Mouse (Mus musculus) limb, embryonic 11.5 days (tissue): ENCODE data around the gene Kntc1. TPM values are rescaled to one million over a fixed set of nuclear protein-coding genes. Genes with fewer than 3 reads are reported as not detected.
"Not testable (repeated sequence)": the region's sequence is repeated elsewhere in the genome, so short reads cannot be mapped to it uniquely, and the experiment has no call there.

Experiments used
- ATAC-seq: fragments of 200-750 bp; cut with Nextera tagmentation; 2 replicates; pipeline ENCODE4 v1.8.0; 2017; ENCODE audit warnings: low read depth; ENCODE audit not compliant: insufficient number of reproducible peaks, low FRiP score, low TSS enrichment
- DNase-seq: peaks from one replicate; pipeline ENCODE4 v3.0.0-alpha.2; 2015; ENCODE audit warnings: low spot score
- H3K27ac ChIP-seq: fragments of 300-500 bp; sonication (generic); replicated peaks from 2 replicates; pipeline ENCODE4 v1.5.1; 2014; ENCODE audit warnings: low read depth, mild to moderate bottlenecking, low read length
- H3K27me3 ChIP-seq: fragments of 300-500 bp; sonication (generic); 2 replicates; pipeline ENCODE4 v1.6.1; 2014; ENCODE audit warnings: mild to moderate bottlenecking, low read length, mixed read lengths; ENCODE audit not compliant: control insufficient read depth, insufficient read depth
- H3K36me3 ChIP-seq: fragments of 300-500 bp; sonication (generic); 2 replicates; pipeline ENCODE4 v1.6.1; 2014; ENCODE audit warnings: mild to moderate bottlenecking, low read length, moderate library complexity, mixed read lengths; ENCODE audit not compliant: control insufficient read depth, insufficient read depth
- H3K4me1 ChIP-seq: fragments of 300-500 bp; sonication (generic); 2 replicates; pipeline ENCODE4 v1.6.1; 2014; ENCODE audit warnings: low read length, mixed read lengths; ENCODE audit not compliant: control insufficient read depth, insufficient read depth
- H3K4me2 ChIP-seq: fragments of 300-500 bp; sonication (generic); 2 replicates; pipeline ENCODE4 v1.6.1; 2014; ENCODE audit warnings: low read depth, mild to moderate bottlenecking, moderate library complexity; ENCODE audit not compliant: severe bottlenecking
- H3K4me3 ChIP-seq: fragments of 300-500 bp; sonication (generic); 2 replicates; pipeline ENCODE4 v1.5.1; 2014; ENCODE audit warnings: low read depth, low read length
- H3K9ac ChIP-seq: fragments of 300-500 bp; sonication (generic); 2 replicates; pipeline ENCODE4 v1.6.1; 2014; ENCODE audit warnings: mild to moderate bottlenecking, low read length
- H3K9me3 ChIP-seq: fragments of 300-500 bp; sonication (generic); 2 replicates; pipeline ENCODE4 v1.6.1; 2016; ENCODE audit warnings: low read length; ENCODE audit not compliant: control insufficient read depth
- WGBS: fragments of 180-500 bp; shearing (Covaris S2); extraction: QIAGEN DNeasy Blood & Tissue Kit; methylation state at CpG from one replicate; pipeline ENCODE4 v1.1.7; 2014; 5-methylcytosine and 5-hydroxymethylcytosine counted together
- polyA plus RNA-seq: library from polyadenylated mRNA; unstranded; fragments of >200 nt; fragmentation: Nextera tagmentation; extraction: Ambion mirVana; gene quantifications from 2 replicates; pipeline ENCODE4 v1.2.1, GENCODE M21; 2014

Kntc1 gene
- 38.8 and 47.5 TPM in 2 replicates for polyA plus RNA-seq

DNA sequence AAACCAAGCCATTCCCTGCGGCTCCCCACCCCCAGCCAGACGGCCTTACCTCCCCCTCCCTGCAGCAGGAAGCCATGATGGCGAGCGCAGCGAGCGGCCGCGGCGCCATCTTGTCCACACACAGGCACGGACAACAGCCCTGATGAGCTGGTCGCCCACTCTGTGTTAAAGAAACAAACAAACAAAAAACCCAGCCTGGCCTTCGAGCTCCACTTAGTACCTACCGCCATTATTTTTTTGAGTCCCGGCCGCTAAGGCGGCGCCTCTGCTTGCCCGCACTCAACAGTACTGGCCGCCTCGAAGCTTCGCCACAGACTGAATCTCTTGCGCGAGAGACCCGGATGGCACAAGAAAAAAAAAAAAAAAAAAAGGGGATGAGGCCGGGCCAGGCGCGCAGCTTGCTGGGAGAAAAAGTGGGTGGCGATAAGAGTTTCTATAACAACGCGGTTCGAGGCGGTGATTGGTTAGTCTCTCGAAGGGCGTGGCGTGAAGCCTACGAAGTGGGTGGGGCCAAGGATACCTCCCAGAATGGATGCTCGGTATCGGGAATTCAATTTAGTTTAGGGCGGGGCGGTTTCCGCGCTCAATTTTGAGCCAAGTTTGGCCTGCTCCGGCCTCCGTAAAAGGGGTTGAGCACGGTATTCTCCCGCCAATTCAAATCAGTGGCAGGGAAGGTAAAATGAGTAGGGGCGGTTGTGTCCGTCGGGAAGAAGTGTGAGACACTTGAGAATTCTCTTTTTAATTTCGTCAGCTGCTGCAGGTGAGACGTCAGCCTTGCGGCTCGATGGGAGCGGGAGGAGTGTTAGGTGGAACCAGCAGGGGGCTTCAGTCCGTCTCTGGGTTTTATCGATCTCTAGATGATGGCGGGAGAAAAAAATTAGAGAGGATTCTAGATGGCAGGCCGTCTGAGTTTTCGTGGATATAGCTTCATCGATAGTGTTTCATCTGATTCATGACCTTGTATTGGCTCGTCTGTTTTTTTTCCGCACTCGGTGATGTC lies at the start of gene Kntc1, which contains the start of gene Rsrc2:
Kntc1 (plus strand) TSS at position 652 of the 1,000 bp plus-strand sequence.
Rsrc2 (minus strand) TSS at position 350 of the 1,000 bp plus-strand sequence.
- Histone ChIP-seq H3K27me3 (no peaks in the 10 kb centered on the region), H3K9me3 (no peaks in the 10 kb centered on the region), H3K27ac (peak within 1 kb of the TSS; percentile 86), H3K9ac (peak within 1 kb of the TSS; percentile 83), H3K4me1 (peaks cover 10% of the 10 kb centered on the region; the same call in 1 of the 2 replicates), H3K4me3 (peak within 1 kb of the TSS; percentile 81), H3K36me3 (peaks cover 6% of the 10 kb centered on the region), H3K4me2 (peak within 1 kb of the TSS; percentile 75)
- WGBS = under 1% methylated on average over 63 of the region's 63 CpGs
- ATAC-seq = peak; percentile 98
- DNase-seq = peak; percentile 99

DNA sequence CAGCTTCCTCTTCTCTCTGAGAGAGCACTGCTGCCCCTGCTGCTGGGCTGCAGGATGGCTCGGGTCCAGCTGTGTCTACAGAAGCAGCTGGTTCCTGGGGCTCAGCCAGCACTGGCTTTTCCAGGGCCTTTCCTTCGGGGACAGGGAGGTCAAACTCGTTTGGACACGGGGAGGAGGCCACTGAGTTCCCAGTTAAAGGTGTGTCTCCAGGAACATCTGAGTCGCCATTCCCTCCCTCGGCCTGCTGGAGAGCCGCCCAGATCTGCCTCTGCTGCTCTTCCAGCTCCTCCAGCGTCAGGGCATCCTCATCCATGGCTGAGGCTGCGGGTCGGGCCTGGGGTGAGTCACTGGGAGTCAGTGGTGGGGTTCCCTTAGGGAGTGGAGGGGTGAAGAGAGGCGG lies 48.9 kb upstream of the Kntc1 start:
- Histone ChIP-seq H3K36me3 (peaks cover 45% of the 10 kb centered on the region), H3K4me2 (no peak overlapping the region), H3K4me3 (no peak overlapping the region), H3K9ac (no peak overlapping the region), H3K27ac (no peak overlapping the region), H3K4me1 (no peaks in the 10 kb centered on the region), H3K9me3 (no peaks in the 10 kb centered on the region), H3K27me3 (no peaks in the 10 kb centered on the region)
- 80% methylated on average over 11 of the region's 11 CpGs for WGBS
- DNase-seq (no peak), ATAC-seq (no peak)

DNA sequence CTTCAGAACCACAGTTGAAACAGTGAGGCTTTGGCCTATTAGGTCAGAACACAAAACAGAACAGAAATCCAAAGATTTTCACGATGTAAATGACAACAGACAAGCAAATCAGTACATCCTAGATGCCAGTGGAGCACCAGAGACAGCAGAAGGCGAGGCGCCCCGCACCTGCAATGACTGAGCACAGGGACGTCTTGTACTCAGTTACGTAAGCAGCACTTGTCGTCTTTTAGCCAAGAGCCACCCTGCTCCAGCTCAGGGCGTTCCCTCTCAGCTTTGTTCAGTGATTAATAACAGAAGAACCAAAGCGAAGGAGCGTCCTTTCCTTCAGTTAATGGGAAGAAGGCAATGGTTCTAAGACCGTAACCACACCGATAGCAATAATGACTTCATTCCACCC lies 40.9 kb upstream of the Kntc1 start:
- Histone ChIP-seq H3K4me3 (no peak overlapping the region), H3K27ac (no peak overlapping the region), H3K27me3 (no peaks in the 10 kb centered on the region), H3K4me2 (no peak overlapping the region), H3K36me3 (peaks cover 52% of the 10 kb centered on the region), H3K9ac (no peak overlapping the region), H3K9me3 (no peaks in the 10 kb centered on the region), H3K4me1 (no peaks in the 10 kb centered on the region)
- DNase-seq = no peak
- WGBS = 92% methylated on average over 12 of the region's 12 CpGs
- no peak for ATAC-seq

DNA sequence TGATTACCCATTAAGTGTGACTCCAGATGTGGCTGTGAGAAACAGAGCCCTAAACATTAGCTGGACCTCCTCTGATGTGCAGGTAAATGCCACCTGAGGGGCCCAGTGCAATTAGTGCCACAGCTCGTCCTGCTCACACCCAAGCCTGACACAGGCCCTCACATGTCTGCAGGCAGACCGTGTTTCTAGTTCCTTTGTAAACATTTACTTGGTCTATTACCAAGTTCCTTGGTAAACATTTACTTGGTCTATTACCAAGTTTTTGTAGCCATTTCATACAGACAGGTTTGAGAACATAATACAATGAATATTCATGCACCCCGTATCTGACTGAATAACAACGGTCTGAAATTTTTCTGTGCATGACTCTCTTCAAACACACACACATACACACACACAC lies 39.9 kb upstream of the Kntc1 start:
- H3K4me1 ChIP-seq = no peaks in the 10 kb centered on the region
- H3K9me3 ChIP-seq = no peaks in the 10 kb centered on the region
- no peak overlapping the region for H3K9ac ChIP-seq
- DNase-seq (no peak), ATAC-seq (no peak)
- no peaks in the 10 kb centered on the region for H3K27me3 ChIP-seq
- H3K36me3 ChIP-seq = peaks cover 53% of the 10 kb centered on the region
- WGBS = 87% methylated on average over 4 of the region's 4 CpGs
- H3K4me2 ChIP-seq = no peak overlapping the region
- H3K4me3 ChIP-seq = no peak overlapping the region
- no peak overlapping the region for H3K27ac ChIP-seq

DNA sequence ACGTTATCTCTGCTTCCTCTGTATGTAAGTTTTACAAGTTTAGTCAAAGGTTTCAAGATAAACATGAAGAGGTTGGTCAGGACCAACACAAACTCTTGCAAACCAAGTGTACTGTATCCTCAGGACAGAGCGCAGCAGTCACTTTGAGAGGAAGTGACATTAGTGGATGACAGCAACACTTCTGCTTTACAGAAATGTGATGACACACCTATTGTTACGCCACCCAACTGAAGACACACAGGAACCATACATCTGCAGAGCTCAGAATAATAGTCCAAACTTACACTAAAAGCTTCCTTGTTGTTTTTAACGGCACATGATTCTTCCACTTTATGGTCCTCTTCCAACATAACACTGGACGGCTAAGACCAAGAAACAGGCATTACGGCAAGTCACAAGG lies 35.7 kb upstream of the Kntc1 start:
- no peak overlapping the region for H3K27ac ChIP-seq
- H3K9ac ChIP-seq = no peak overlapping the region
- H3K27me3 ChIP-seq = no peaks in the 10 kb centered on the region
- H3K4me1 ChIP-seq = peaks cover 6% of the 10 kb centered on the region; the same call in 1 of the 2 replicates
- H3K9me3 ChIP-seq = no peaks in the 10 kb centered on the region
- DNase-seq (no peak), ATAC-seq (no peak)
- WGBS = 97% methylated on average over 6 of the region's 6 CpGs
- H3K36me3 ChIP-seq = peaks cover 34% of the 10 kb centered on the region
- H3K4me2 ChIP-seq = no peak overlapping the region
- no peak overlapping the region for H3K4me3 ChIP-seq

DNA sequence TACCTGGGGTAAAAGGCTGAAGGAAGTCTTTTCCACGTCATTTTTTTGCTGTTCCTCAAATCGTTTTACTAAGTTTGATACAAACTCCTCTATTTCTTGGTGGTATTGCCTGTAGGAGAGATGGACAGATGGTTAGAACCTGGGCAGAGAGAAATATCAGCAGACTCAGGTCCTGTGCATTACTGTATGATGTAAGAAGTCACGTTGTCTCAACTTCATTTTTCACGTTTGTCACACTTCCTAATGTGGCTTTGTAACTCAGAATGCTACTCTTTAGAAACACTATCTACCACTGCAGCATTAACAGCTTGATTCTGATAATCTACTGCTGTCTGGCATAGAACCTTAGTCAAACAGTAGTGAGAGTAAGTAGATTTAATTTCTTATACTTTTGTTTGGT lies 34.9 kb upstream of the Kntc1 start:
- Histone ChIP-seq H3K27me3 (no peaks in the 10 kb centered on the region), H3K27ac (no peak overlapping the region), H3K9ac (no peak overlapping the region), H3K4me3 (no peak overlapping the region), H3K4me2 (no peak overlapping the region), H3K36me3 (peaks cover 32% of the 10 kb centered on the region), H3K4me1 (peaks cover 12% of the 10 kb centered on the region; the same call in 1 of the 2 replicates), H3K9me3 (no peaks in the 10 kb centered on the region)
- ATAC-seq = no peak
- no peak for DNase-seq
- WGBS = 88% methylated on average over 4 of the region's 4 CpGs

DNA sequence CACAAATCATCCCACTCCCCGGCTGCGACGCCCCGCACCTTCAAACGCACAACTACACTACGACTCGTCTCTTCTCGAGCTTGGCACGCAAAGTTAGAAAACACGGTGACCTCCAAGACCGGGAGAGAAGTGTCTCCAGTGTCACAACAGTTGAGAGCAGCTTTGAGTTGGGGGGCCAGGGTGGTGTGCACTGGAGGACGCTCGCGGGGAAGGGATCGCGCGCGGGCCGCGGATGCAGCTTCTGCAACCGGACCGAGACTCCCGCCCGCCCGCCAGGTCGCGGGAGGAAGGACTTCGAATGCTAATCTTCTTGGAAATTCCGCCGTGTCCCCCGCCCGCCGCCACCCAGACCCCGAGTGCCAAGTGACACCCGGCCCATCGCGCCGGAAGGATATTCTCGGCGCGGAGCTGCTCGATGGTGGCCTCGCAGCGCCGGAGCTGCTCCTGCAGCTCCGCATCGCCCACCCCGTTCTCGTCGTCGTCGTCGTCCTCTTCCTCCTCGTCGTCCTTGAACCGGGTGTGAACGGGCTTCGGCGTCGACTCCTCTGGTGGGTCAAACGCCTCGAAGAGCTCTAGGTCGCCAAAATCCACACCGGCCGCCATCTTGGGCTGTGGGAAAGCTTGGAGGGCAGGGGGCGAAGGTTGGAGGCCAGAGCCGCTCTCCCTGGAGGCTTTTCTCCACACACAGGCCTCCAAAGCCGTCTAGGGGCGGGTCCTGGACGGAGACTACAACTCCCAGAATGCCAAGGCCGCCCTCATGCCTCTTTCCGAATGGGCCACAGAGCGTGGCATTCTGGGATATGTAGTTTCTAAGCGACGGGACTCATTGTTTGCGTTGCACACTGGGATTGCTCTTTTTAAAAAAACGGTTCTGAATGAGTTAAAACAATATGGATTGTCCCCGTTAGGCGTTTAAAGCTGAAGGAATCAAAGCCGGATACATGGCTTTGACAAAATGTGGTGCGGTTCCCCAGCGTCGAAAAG lies 28.9 kb upstream of the Kntc1 start, which contains the start of gene Zcchc8:
Zcchc8 (minus strand) TSS at position 773 of the 984 bp plus-strand sequence.
- DNase-seq = peak; percentile 98
- Histone ChIP-seq H3K27ac (peak within 1 kb of the TSS; percentile 78), H3K36me3 (peaks cover 3% of the 10 kb centered on the region; the same call in 1 of the 2 replicates), H3K4me1 (peaks cover 12% of the 10 kb centered on the region; the same call in 1 of the 2 replicates), H3K27me3 (no peaks in the 10 kb centered on the region), H3K9me3 (no peaks in the 10 kb centered on the region), H3K9ac (peak within 1 kb of the TSS; percentile 86), H3K4me3 (peak within 1 kb of the TSS; percentile 85), H3K4me2 (peak within 1 kb of the TSS; percentile 57)
- WGBS = under 1% methylated on average over 83 of the region's 83 CpGs
- peak; percentile 100 for ATAC-seq

DNA sequence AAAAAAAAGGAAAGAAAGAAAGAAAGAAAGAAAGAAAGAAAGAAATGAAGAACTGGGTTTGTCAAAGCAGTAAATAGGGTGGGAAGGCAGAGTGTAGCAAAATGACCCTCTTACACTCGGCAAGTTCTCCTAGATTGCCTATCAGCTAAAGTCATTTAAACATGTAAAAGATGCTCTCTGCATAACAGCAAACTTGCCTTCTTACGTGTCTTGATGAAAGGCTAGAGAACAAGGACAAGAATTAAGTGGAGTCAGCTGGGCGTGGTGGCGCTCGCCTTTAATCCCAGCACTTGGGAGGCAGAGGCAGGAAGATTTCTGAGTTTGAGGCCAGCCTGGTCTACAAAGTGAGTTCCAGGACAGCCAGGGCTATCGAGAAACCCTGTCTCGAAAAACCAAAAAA lies 25.7 kb upstream of the Kntc1 start:
- H3K4me2 ChIP-seq, ATAC-seq, H3K9ac ChIP-seq, DNase-seq, H3K27ac ChIP-seq, H3K9me3 ChIP-seq, H3K4me1 ChIP-seq, H3K4me3 ChIP-seq, H3K36me3 ChIP-seq, H3K27me3 ChIP-seq: not testable (repeated sequence)
- WGBS = 86% methylated on average over 7 of the region's 7 CpGs
